Mouse (Mus musculus) CH12.LX (cell line): ENCODE data around the gene Gm10681. TPM values are rescaled to one million over a fixed set of nuclear protein-coding genes. Genes with fewer than 3 reads are reported as not detected.
"Not testable (repeated sequence)": the region's sequence is repeated elsewhere in the genome, so short reads cannot be mapped to it uniquely, and the experiment has no call there.

Experiments
- DNase-seq: peaks from one replicate; pipeline ENCODE4 v3.0.0-alpha.2; 2013; ENCODE audit errors: extremely low read depth
- H3K27ac ChIP-seq: 2 replicates; pipeline ENCODE4 v1.5.1; 2012; ENCODE audit warnings: low read depth, mild to moderate bottlenecking, control low read depth, moderate library complexity; ENCODE audit not compliant: insufficient read depth
- H3K27me3 ChIP-seq: replicated peaks from 2 replicates; pipeline ENCODE3; 2012; ENCODE audit warnings: inconsistent platforms
- H3K36me3 ChIP-seq, 2 experiments: replicated peaks in 1 of 2; 2 replicates each; pipeline versions ENCODE3 to v1.6.1; 2012; ENCODE audit warnings: inconsistent platforms in 1 of 2, low read length in 1 of 2, mild to moderate bottlenecking in 1 of 2, mixed read lengths in 1 of 2, moderate library complexity in 1 of 2; ENCODE audit not compliant: control insufficient read depth in 1 of 2, insufficient read depth in 1 of 2
- H3K4me1 ChIP-seq, 2 experiments: 2 replicates each; pipeline ENCODE4 v1.6.1; 2012; ENCODE audit warnings: inconsistent platforms in 1 of 2, moderate library complexity in 1 of 2; ENCODE audit not compliant: insufficient read depth in 2 of 2, control insufficient read depth in 1 of 2
- H3K4me2 ChIP-seq: 2 replicates; pipeline ENCODE4 v1.6.1; 2012; ENCODE audit warnings: low read depth, mild to moderate bottlenecking, control low read depth; ENCODE audit not compliant: poor library complexity, insufficient read depth, severe bottlenecking
- H3K4me3 ChIP-seq, 3 experiments: fragments of 150-350 bp in 1 of 3; sonication (generic) in 1 of 3; replicated peaks in 1 of 3; 2 replicates each; pipeline versions ENCODE3 to v1.5.1; 2011 to 2012; ENCODE audit warnings: low read depth in 2 of 3, low read length in 2 of 3, mild to moderate bottlenecking in 2 of 3, moderate library complexity in 2 of 3, control low read depth in 1 of 3, improper control_type of control experiment in 1 of 3, inconsistent platforms in 1 of 3, mixed read lengths in 1 of 3; ENCODE audit not compliant: poor library complexity in 1 of 3
- H3K79me2 ChIP-seq: replicated peaks from 2 replicates; pipeline ENCODE4 v1.6.1; 2012; ENCODE audit warnings: mild to moderate bottlenecking, moderate library complexity; ENCODE audit not compliant: control insufficient read depth, poor library complexity, insufficient read depth, severe bottlenecking; ENCODE audit errors: extremely low read depth
- H3K9ac ChIP-seq: 2 replicates; pipeline ENCODE4 v1.6.1; 2012; ENCODE audit warnings: low read depth, mild to moderate bottlenecking, control low read depth, moderate library complexity; ENCODE audit not compliant: insufficient read depth
- H3K9me3 ChIP-seq: replicated peaks from 2 replicates; pipeline ENCODE3; 2012; ENCODE audit warnings: low read length, inconsistent platforms, mixed read lengths
- dilution Hi-C: fragments of 300-500 bp; cut with MboI; formaldehyde crosslinking; loops from 2 replicates; pipeline ENCODE4 v1.14.3; 2020; ENCODE audit warnings: low sequenced_read_pairs; ENCODE audit not compliant: extremely low pct_unique_long_range_greater_than_20kb, extremely low pct_ligation_motif_present
- in situ Hi-C: fragments of 300-500 bp; cut with MboI; formaldehyde crosslinking; loops from 3 replicates; pipeline ENCODE4 v1.14.3; 2019; ENCODE audit warnings: low sequenced_read_pairs, low pct_ligation_motif_present, low pct_unique_long_range_greater_than_20kb, mixed read lengths
- polyA plus RNA-seq: library from polyadenylated mRNA; unstranded; fragments of >175 nt; gene quantifications from 2 replicates; pipeline ENCODE4 v1.2.1, GENCODE M21; 2012; ENCODE audit warnings: low read depth; ENCODE audit not compliant: insufficient read length
- total RNA-seq, 2 experiments: library from RNA; depleted of rRNA; stranded (reverse); fragments of 300-350 nt in 1 of 2; fragments of >200 nt in 1 of 2; gene quantifications; 2 replicates each; pipeline ENCODE4 v1.2.3; 2012 to 2014

The Gm10681 gene
- total and polyA plus RNA-seq, 3 experiments, result not detected

GRCm38 (mm10) chr3:98564894-98565293 is 23.7 kb downstream of the Gm10681 start:
- H3K36me3 ChIP-seq, in situ Hi-C loops, H3K27ac ChIP-seq: not testable (repeated sequence)

GRCm38 (mm10) chr3:98563831-98564230 is 24.8 kb downstream of the Gm10681 start:
- H3K4me2 ChIP-seq, H3K4me3 ChIP-seq, H3K4me1 ChIP-seq, H3K79me2 ChIP-seq, H3K9me3 ChIP-seq, H3K27me3 ChIP-seq, H3K27ac ChIP-seq, dilution Hi-C loops, H3K36me3 ChIP-seq, H3K9ac ChIP-seq, in situ Hi-C loops, DNase-seq: not testable (repeated sequence)

More at GRCm38 (mm10) chr3:98564894-98565293, 23.7 kb downstream of the Gm10681 start:
- H3K79me2 ChIP-seq, H3K27me3 ChIP-seq, H3K9me3 ChIP-seq, H3K4me2 ChIP-seq, H3K4me3 ChIP-seq, dilution Hi-C loops, H3K4me1 ChIP-seq, DNase-seq, H3K9ac ChIP-seq: not testable (repeated sequence)

GRCm38 (mm10) chr3:98560711-98561110 is 27.9 kb downstream of the Gm10681 start:
- H3K27ac ChIP-seq, H3K36me3 ChIP-seq, H3K9me3 ChIP-seq, DNase-seq, H3K79me2 ChIP-seq, H3K9ac ChIP-seq, H3K27me3 ChIP-seq, in situ Hi-C loops, dilution Hi-C loops, H3K4me1 ChIP-seq, H3K4me3 ChIP-seq, H3K4me2 ChIP-seq: not testable (repeated sequence)

- DNase-seq, H3K9ac ChIP-seq, H3K4me1 ChIP-seq, H3K4me3 ChIP-seq, in situ Hi-C loops, H3K4me2 ChIP-seq, H3K79me2 ChIP-seq, dilution Hi-C loops, H3K36me3 ChIP-seq, H3K9me3 ChIP-seq, H3K27ac ChIP-seq, H3K27me3 ChIP-seq: not testable (repeated sequence)
Measured at GRCm38 (mm10) chr3:98550832-98551231, 37.8 kb downstream of the Gm10681 start.

GRCm38 (mm10) chr3:98550215-98550614 is 38.4 kb downstream of the Gm10681 start:
- H3K27me3 ChIP-seq, H3K4me1 ChIP-seq, H3K36me3 ChIP-seq, H3K27ac ChIP-seq, H3K4me2 ChIP-seq, H3K9ac ChIP-seq, H3K79me2 ChIP-seq, H3K4me3 ChIP-seq, in situ Hi-C loops, DNase-seq, H3K9me3 ChIP-seq, dilution Hi-C loops: not testable (repeated sequence)

- H3K27me3 ChIP-seq, H3K9me3 ChIP-seq, H3K4me3 ChIP-seq, DNase-seq, in situ Hi-C loops, H3K9ac ChIP-seq, dilution Hi-C loops, H3K36me3 ChIP-seq, H3K4me1 ChIP-seq, H3K27ac ChIP-seq, H3K79me2 ChIP-seq, H3K4me2 ChIP-seq: not testable (repeated sequence)
Measured at GRCm38 (mm10) chr3:98548495-98548894, 40.1 kb downstream of the Gm10681 start.
